Mouse (Mus musculus) lung, adult 2 months (tissue): ENCODE results near the gene Ctps.

Experiments
- CTCF ChIP-seq: fragments of 200-500 bp; IDR thresholded peaks from 2 replicates; pipeline ENCODE4 v1.5.1; 2011; ENCODE audit warnings: mild to moderate bottlenecking, low read length, control low read depth; ENCODE audit not compliant: insufficient read depth
- POLR2A ChIP-seq: fragments of 200-500 bp; IDR thresholded peaks from 2 replicates; pipeline ENCODE4 v1.6.1; 2011; ENCODE audit warnings: low read depth, mild to moderate bottlenecking, control low read depth, low read length, borderline replicate concordance; ENCODE audit errors: extremely low read depth

DNA sequence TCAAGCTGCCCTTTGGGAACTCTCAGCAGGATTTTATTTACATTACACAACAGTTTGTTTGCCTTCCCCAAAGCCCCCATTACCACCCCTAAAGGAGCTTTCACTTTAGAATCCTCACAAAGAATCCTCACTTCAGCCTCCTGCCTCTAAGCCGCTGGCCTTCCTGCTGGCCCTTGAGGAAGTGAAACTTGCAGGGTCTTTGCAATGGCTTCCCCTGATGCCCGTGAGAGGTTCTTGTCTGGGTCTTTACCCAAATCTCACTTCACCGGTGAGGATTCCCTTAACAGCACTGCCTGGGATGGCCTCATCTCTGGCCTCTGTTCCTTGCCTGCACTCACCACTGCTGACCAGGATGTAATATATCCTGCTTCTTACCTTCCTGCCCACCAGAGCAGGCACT is 19.0 kb upstream of the Ctps start:
- TF ChIP-seq CTCF (no peak), POLR2A (no peak)
